Mouse (Mus musculus) adrenal gland, postnatal 4 days (tissue): ENCODE results near the gene Polg2. TPM values are rescaled to one million over a fixed set of nuclear protein-coding genes. Genes with fewer than 3 reads are reported as not detected.
"Not testable (repeated sequence)": the region's sequence is repeated elsewhere in the genome, so short reads cannot be mapped to it uniquely, and the experiment has no call there.

Experiments used
- DNase-seq, 2 experiments: peaks; one replicate each; pipeline ENCODE4 v3.0.0; 2021 to 2022; ENCODE audit warnings: low spot score in 2 of 2, mixed read lengths in 2 of 2
- long read RNA-seq, 2 experiments: library from polyadenylated mRNA; stranded (forward); transcript quantifications; one replicate each; pipeline ENCODE4 v2.0.0; 2021
- total RNA-seq, 2 experiments: library from RNA; stranded (reverse); gene quantifications; 2 replicates each; pipeline ENCODE4 v1.2.3; 2021

Gene Polg2
- total RNA-seq: 10 to 100 TPM; 12.8 to 13.1 TPM
- long read RNA-seq, experiment 1, partial matches to known transcripts: 1 of 7 reads
- long read RNA-seq, experiment 1, other reads (novel, unspliced or antisense): 4 of 7 reads
- long read RNA-seq, experiment 2, transcript Polg2-201 (8 exons, 1,506 nt): major isoform, 8 of 15 reads
- long read RNA-seq, experiment 2, partial matches to known transcripts: 0 of 15 reads
- long read RNA-seq, experiment 2, other reads (novel, unspliced or antisense): 6 of 15 reads

DNA sequence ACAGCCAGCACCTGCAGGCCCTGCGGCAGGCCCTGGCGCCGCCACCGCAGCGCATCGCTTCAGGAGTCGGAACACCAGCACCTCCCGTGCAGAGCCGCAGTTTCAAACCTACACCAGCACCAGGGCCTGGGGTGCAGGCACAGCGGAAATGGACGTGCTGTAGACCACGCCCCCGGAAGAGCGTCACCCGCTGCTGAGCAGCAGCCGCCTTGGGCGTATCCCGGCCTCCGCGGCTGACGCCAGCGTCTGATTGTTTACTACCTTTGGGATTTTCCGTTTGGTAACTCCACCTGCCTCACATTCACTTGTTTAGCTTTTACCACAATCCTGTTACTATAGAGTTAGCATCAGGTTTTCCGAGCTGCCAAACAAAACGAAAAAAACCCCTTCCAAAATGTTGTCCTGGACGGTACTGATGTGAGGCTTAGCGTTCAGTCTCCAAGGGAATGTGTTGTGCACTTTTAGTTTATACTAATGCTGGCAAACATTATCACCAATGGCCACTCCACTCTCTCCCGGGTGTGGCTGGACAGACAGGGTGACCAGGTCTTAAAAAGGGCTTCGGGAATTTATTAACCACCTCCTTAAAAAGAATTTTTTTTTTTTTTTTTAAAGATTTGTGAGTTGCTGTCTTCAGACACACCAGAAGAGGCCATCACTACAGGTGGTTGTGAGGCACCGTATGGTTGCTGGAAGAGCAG is at the start of gene Polg2:
TSS of gene Polg2 (minus strand) at position 150 of the 701 bp plus-strand sequence.
- peak; percentile 70 to 77 for DNase-seq

DNA sequence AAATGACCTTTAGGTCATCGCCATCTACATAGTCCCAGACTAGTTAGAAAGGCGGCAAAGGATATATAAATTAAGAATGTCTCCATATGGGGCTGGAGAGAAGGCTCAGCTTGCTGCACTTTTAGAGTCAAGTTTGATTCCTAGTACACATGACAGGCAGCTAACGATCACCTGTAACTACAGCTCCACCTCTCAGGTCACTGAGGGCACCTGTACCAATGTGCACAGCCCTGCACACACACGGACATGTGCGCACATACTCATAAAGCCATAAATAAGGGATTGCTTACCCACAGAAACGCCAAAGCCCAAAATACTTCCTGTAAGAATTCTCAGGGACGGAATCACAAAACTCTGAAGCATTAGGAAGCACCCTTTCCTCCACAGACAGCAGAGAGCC is 48.7 kb upstream of the Polg2 start:
- no peak for DNase-seq

DNA sequence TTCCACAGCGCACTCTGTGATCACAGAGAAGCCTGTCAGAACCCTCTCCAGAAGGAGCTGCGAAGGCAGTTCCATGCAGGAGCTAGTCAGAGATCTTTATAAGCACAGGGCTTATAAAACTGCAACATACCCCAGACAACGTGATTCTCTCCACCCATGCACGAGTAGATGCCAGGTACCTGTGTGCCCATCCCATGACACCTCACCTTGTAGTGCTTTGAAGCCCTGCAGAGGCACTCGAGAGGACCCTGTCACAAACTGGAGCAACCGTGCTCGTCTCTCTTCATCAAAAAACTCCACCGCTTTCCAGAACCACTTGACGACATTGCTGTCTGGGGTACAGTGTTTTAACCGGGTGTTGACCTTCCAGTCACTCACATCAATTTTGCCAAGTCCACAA is 45.1 kb upstream of the Polg2 start:
- no peak for DNase-seq

DNA sequence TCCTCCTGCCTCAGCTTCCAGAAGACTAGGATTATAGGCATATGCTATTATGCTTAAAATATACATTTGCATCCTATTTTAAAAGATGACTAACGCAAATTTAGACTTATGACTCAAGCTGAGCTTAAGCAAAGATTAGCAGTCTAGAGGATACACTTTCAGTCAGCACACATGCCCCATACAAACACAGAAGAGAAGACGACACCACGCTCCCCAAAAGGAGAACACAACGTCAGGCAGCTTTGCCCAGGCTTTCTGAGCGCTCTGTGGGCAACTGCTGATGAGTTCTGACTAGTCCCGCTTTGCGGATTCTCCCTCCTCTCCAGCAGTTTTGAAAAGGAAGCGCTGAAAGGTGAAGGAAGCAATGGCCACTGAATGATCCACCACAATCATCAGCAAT is 44.4 kb upstream of the Polg2 start:
- no peak for DNase-seq

DNA sequence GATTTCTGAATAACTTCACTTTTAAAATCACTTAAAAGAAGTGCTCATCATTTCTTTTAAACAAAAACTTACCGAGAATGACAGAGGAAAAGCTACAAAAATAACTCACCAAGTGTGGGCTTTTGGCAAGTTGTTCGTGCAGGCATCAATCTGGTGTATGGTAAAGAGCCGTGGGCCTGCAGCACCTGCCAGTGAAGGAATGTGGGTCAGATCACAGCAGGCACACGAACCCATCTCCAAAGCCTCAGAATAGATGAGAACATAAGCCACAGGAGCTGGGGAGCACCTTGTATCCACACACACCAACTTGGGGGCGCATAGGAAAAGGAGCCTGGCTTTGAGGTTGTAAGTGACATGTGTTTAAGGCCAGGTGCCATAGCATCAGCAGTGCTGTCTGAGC is 43.6 kb upstream of the Polg2 start:
- no peak for DNase-seq

DNA sequence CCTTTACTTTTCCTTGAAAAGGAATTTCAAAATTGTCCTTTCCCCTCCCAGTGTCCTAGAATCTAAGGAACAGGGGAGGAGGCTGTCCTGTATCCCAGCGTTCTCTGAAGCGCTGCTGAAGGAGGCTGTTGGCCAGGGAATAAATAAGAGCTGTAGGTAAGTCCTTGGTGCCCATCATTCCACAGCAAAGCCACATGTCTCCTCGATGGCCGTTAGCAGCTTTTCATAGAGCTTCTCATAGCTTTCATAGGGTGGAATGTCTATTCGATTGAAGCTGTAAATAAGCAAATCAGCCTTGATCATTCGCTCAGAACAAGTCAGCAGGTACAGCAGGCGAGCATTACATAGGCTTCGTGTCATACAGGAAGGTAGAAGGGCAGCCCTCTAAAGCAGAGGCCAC is 43.2 kb upstream of the Polg2 start:
- no peak for DNase-seq

DNA sequence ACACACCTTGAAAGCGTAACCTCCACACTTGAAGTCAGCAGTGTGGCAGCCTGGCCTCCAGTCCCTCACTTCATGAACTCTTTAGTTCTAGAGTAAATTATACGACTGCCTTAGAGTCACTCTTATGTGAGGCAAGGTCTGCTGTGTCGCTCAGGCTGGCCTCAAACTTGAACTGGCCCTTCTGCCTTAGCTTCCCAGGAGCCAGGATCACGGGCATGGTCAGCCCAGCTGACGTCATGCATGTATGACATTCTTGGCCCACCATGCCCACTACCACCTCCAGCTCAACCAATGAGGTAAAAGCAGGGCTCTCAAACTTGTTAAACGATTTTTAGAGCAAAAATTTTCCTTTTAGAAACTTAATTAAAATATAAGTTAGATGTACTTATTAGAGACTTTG is 42.1 kb upstream of the Polg2 start:
- DNase-seq: no peak

DNA sequence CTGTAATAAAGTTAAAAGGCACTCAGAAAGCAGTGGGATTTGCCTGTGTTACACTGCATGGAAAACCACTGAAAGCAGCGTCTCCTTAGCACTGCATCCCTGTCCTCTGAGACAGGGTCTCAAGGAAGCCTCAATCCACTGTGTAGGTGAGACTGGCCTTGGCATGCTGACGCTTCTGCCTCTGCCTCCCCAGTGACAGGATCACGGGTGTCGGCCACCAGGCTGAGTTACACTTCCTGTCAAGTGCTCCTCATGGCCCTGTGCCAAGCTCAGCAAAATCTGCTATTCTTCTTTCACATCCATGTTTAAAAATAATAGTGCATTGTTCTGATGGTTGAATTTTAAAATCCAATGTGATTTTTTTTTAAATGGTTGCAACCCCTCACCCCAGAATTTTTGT is 41.6 kb upstream of the Polg2 start:
- DNase-seq: no peak

DNA sequence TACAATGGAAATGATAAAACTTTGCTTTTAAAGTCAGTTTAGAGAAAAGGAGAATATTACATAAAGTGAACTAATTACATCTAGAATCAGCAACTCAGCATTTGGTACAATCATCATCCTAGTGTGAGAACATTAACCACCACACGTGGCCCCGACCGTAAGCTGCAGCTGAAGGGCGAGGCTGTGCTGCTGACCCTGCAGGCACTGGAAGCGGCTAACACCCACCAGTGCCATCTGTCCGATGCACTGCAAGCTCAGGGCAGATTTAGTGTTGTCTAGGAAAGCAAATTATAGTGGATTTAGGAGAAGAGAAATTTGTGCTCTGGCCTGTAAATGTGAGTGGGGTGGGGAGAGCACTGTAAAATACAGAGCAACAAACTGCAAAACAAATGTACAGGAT is 40.9 kb upstream of the Polg2 start:
- no peak for DNase-seq

DNA sequence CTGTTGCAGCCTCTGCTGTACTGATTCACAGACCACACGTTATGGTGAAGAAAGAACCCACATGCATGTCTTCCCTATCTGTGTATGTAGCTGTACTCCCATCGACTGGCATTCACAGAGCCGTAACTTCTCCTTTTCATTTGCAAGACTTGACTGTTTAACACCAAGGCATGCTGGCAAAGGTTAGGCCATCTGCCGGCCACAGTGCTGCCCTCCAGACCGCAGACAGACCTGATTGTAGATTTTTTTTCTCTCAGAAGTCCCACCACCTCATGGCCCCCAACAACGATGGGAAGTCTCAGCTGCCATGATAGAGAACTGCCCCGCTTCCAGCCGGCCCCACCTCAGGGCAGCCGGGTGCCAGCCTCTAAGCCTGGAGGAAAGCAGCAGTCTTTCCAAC is 40.3 kb upstream of the Polg2 start:
- DNase-seq: no peak

DNA sequence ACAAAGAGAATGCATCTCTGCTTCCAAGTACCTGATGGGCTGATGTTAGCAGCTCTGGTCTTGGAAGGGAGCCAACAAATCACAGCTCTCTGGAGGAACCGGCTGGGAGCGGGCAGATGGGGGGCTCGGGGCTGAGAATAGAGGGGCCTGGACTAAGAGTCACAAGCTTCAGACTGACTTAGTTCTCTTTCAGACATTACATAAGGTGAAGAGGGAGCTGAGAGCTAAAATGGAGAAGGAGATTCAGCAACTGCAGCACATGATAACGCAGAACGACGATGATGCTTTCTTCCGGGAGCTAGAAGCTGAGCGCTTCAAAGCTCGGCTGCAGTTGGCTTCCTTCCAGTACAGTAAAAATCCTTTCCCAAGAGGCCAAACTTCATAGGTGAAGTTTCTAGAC is 39.0 kb upstream of the Polg2 start:
- DNase-seq: no peak

DNA sequence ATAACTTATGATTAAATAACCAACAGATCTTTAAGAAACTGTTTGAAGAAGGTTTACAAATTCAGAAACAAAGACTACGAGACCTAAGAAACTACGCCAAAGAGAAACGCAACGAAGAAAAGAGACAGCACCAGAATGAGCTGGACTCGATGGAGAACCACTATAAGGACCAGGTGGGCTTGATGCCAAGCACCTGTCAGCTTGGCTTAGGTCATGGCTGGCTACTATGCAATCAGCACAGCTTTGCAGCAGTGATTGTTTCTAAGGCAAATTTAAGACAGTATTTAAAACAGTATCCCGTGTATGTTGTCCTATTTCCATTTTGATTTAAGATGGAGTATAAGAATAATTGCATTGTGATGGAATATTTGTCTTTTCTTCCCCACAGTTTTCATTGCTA is 38.5 kb upstream of the Polg2 start:
- DNase-seq: no peak

DNA sequence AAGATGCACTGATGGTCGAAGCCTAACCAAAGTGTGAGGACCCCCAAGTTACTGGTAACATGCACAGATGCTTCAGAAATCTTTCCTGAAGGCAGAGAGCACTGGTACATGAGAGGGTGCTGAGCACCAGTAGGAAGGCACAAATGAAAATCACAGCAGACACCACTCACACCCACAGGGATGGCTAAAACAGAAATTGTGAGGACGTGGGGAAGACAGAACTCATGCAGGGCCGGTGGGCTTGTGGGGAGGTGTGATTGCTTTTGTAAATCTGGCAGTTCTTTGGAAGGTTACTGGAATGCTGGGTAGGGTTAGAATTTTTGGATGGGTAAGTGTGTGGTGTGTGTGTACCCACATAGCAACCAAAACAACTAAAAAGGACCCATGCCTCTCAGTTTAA is 37.8 kb upstream of the Polg2 start:
- DNase-seq: no peak

DNA sequence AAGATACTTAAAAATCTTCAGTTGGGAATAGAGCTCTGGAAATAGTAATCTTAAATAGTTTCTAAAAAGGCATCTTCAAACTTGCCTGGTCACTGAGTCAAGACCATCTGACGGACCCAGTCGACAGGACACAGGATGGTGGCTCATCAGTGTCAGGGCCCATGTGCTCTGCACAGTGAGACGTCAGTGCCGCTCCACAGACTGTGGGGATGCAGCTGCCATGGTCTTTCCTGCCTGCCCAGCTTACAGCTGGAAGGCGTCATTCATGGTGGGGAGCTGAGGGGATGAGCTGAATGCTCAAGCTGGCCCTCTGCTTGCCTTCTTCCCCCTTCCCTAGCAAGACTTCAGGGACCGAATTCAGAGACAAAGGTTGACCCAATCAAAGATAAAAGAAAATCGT is 37.0 kb upstream of the Polg2 start:
- DNase-seq: no peak

DNA sequence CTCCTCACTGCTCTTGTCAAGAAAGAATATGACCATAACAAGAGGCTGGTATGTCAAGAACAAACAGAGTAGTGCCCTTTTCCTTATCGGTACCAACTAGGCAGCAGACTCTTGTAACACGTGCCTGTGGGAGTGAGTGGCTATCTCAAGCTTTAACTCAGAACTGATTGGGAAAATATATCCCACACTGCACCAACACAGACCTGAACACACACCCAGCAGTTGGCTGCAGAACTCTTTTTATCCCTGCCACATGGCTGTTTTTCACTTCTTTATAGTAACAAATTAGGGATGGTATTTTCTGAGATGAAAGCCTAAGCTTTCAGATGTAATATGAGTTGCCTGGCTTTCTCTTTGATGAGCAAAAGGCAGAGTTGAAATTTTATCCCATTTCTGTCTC is 36.4 kb upstream of the Polg2 start:
- DNase-seq: no peak

DNA sequence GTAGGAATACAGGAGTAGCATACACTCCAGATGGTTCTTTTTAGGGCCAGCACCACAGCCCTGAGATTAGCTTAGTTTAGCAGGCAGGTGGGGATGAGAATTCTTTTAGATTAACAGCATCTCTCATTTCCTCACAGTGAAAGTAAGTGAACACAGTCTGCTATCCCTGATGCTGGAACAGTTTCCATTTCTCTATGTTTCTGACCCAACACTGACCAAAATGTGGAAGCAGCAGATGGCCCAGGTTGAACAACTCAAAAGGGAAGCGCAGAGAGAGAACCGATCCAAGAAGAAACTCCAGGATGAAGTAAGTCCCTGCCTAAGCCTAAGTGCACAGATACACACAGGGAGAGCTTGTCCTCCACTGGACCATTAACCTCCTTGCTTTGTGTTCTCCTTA is 36.0 kb upstream of the Polg2 start:
- no peak for DNase-seq

DNA sequence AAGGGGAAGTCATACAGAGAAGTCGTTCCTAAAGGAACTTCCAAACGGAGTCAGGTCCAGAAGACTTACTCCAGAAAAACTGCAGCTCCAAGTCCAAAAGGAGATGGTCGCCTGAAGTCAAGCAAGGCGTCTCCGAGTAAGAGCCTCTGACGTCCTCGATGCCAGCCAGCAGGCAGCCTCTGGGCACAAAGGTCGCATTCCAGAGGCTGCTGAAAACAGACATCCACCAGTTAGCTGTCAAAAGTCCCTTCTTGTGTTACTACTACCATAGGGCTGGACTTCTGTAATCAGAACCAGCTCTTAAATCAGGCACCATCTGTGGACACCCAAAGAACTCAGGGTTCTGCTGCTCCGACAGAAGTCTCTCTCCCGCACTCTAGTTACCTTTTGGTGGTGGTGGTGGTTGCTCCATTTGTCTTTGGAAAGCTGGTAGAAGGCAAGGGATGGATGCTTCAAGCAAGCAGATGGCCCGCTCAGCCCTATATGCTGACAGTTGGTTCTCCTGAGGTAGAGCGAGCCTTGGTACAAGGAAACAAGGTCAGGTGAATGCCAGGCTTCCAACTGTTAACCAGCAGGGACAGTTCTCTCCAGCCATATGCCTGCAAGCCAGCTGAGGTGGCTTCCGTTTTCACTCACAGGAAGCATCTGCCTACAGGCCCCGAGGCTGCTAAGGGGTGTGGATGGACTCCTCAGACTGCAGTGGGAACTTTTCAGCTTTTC is 35.4 kb upstream of the Polg2 start:
- no peak for DNase-seq

DNA sequence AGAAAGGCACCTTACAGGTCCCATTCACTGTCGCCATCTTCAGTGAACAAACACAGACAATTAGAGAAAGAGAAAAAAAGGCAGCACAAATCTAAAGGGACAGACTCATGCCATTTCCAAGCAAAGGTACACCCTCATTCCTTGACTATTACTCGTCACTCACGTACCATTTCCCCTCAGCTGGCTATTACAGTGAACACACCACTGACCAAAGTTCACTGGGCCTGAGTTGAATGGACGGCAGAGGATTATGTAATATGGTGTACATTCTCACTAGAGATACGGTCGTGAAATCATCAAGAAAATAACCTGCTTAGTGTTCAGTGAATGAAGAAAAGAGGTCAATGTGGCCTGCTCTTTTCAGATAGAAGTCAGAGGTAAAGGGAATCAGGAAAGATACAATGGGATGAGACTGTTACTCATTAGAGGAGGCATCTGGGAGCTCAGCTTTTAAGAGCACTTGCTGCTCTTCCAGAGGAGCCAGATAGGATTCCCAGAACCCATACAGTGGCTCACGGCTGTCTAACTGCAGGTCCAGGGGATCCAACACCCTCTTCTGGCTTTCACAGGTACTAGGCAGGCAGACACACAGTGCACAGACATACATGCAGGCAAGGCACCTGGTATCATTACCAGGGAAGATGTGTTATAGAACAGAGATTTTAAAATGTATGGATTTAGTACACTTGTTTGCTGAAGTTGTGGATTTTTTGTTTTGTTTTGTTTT is 33.2 kb upstream of the Polg2 start:
- no peak for DNase-seq

DNA sequence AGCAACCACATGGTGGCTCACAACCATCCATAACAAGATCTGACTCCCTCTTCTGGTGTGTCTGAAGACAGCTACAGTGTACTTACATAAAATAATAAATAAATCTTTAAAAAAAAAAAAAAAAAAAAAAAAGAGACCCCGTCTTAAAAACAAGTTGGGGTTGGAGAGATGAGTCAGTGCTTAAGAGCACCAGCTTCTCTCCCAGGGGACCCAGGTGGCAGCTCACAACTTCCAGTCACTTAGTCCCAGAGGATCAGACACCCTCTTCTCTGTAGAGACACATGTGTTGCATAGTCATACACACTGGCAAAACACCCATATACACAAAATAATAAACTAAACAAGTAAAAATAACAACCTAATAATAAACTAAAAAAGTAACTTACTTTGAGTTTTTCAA is 28.1 kb upstream of the Polg2 start:
- DNase-seq: not testable (repeated sequence)

DNA sequence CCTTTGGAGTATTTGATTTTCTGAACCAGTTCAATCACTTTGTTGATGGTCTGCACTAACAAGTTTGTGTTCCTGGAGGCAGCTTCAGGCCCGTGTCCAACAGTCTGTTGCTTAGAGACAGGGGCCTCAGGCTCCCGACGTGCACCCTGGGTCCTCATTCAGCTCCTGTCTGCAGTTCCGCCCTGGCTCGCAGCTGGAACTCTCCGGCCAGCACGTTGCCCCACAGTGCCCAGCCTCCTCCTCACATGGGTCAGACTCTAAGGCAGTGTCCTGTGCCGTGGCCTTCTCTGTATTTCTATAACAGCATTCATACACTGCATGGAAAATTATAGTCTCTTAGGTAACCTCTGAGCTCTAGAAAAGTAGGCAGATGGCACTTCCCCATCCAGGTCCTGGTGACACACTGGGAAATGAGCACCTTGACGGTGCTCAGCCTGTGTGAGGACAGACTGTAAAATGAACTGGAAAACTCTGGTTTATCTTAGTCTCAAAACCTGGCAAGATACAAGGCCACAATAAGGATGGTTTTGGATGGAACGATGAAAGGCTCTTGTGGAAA is 22.8 kb upstream of the Polg2 start:
- no peak for DNase-seq

DNA sequence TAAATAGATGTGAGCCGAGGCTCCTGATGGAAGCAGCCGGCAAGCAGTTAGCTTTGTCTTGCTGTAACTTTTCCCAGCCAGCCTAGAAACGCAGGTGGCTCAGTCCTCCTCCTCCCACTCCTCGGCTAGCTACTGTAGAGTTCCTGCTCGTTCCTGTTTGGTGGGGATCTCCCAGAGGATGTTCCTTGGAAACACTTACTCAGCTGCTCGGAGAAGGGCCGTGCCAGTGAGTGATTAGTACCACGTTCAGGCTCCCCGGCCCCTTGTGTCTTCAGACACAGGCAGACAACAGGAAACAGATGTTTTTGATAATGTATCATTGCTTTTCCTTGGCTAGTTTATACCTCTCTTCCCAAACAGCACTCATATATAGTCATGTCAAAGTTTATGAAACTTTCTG is 16.3 kb upstream of the Polg2 start:
- DNase-seq: no peak

DNA sequence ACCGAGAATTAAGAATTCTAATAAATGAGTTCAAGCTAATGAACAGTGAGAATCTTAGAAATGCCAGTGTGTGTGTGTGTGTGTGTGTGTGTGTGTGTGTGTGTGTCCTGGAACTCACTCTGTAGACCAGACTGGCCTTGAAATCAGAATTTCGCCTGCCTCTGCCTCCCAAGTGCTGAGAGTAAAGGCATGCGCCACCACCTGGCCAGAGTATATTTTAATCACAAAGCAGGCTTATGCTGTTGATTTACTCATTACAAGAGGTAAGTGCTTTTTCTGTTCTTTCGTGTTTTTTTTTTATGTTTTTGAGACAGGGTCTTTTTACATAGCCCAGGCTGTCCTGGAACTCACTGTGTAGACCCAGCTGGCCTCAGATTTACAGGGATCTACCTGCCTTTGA is 14.5 kb upstream of the Polg2 start:
- DNase-seq: no peak
